Mouse (Mus musculus) limb, embryonic 11.5 days (tissue): Measurements from ENCODE around the gene Olfr1367. TPM values are rescaled to one million over a fixed set of nuclear protein-coding genes. Genes with fewer than 3 reads are reported as not detected.

Experiments used
- ATAC-seq: fragments of 200-750 bp; cut with Nextera tagmentation; 2 replicates; pipeline ENCODE4 v1.8.0; 2017; ENCODE audit warnings: low read depth; ENCODE audit not compliant: insufficient number of reproducible peaks, low FRiP score, low TSS enrichment
- DNase-seq: peaks from one replicate; pipeline ENCODE4 v3.0.0-alpha.2; 2015; ENCODE audit warnings: low spot score
- H3K27ac ChIP-seq: fragments of 300-500 bp; sonication (generic); replicated peaks from 2 replicates; pipeline ENCODE4 v1.5.1; 2014; ENCODE audit warnings: low read depth, mild to moderate bottlenecking, low read length
- H3K27me3 ChIP-seq: fragments of 300-500 bp; sonication (generic); 2 replicates; pipeline ENCODE4 v1.6.1; 2014; ENCODE audit warnings: mild to moderate bottlenecking, low read length, mixed read lengths; ENCODE audit not compliant: control insufficient read depth, insufficient read depth
- H3K36me3 ChIP-seq: fragments of 300-500 bp; sonication (generic); 2 replicates; pipeline ENCODE4 v1.6.1; 2014; ENCODE audit warnings: mild to moderate bottlenecking, low read length, moderate library complexity, mixed read lengths; ENCODE audit not compliant: control insufficient read depth, insufficient read depth
- H3K4me1 ChIP-seq: fragments of 300-500 bp; sonication (generic); 2 replicates; pipeline ENCODE4 v1.6.1; 2014; ENCODE audit warnings: low read length, mixed read lengths; ENCODE audit not compliant: control insufficient read depth, insufficient read depth
- H3K4me2 ChIP-seq: fragments of 300-500 bp; sonication (generic); 2 replicates; pipeline ENCODE4 v1.6.1; 2014; ENCODE audit warnings: low read depth, mild to moderate bottlenecking, moderate library complexity; ENCODE audit not compliant: severe bottlenecking
- H3K4me3 ChIP-seq: fragments of 300-500 bp; sonication (generic); 2 replicates; pipeline ENCODE4 v1.5.1; 2014; ENCODE audit warnings: low read depth, low read length
- H3K9ac ChIP-seq: fragments of 300-500 bp; sonication (generic); 2 replicates; pipeline ENCODE4 v1.6.1; 2014; ENCODE audit warnings: mild to moderate bottlenecking, low read length
- H3K9me3 ChIP-seq: fragments of 300-500 bp; sonication (generic); 2 replicates; pipeline ENCODE4 v1.6.1; 2016; ENCODE audit warnings: low read length; ENCODE audit not compliant: control insufficient read depth
- WGBS: fragments of 180-500 bp; shearing (Covaris S2); extraction: QIAGEN DNeasy Blood & Tissue Kit; methylation state at CpG from one replicate; pipeline ENCODE4 v1.1.7; 2014; 5-methylcytosine and 5-hydroxymethylcytosine counted together
- polyA plus RNA-seq: library from polyadenylated mRNA; unstranded; fragments of >200 nt; fragmentation: Nextera tagmentation; extraction: Ambion mirVana; gene quantifications from 2 replicates; pipeline ENCODE4 v1.2.1, GENCODE M21; 2014

Gene Olfr1367
- polyA plus RNA-seq, 1 experiment from 2014 or later, result not detected

GRCm38 (mm10) chr13:21321890-21322494, 24.7 kb upstream of the Olfr1367 start:
- Histone ChIP-seq H3K4me3 (peak overlapping the region; percentile 21), H3K27ac (no peak overlapping the region), H3K36me3 (no peaks in the 10 kb centered on the region), H3K9me3 (no peaks in the 10 kb centered on the region), H3K27me3 (no peaks in the 10 kb centered on the region), H3K4me2 (peak overlapping the region; percentile 44; the same call in 1 of the 2 replicates), H3K4me1 (no peaks in the 10 kb centered on the region), H3K9ac (0 out of 2 replicates have a peak overlapping the region, but pooled peaks have one; percentile 34)
- 2% methylated on average over 18 of the region's 18 CpGs for WGBS
- ATAC-seq, result no peak
- DNase-seq, result peak; percentile 44

- Histone ChIP-seq H3K27me3 (no peaks in the 10 kb centered on the region), H3K9me3 (no peaks in the 10 kb centered on the region), H3K36me3 (no peaks in the 10 kb centered on the region), H3K9ac (no peak overlapping the region), H3K27ac (no peak overlapping the region), H3K4me3 (peak overlapping the region; percentile 21; the same call in 1 of the 2 replicates), H3K4me1 (no peaks in the 10 kb centered on the region), H3K4me2 (peak overlapping the region; percentile 44; the same call in 1 of the 2 replicates)
- DNase-seq (peak; percentile 81), ATAC-seq (no peak)
- 16% methylated on average over 18 of the region's 18 CpGs for WGBS
Measured at GRCm38 (mm10) chr13:21322509-21323375, 24.0 kb upstream of the Olfr1367 start.

- no peak overlapping the region for H3K9ac ChIP-seq
- no peaks in the 10 kb centered on the region for H3K27me3 ChIP-seq
- H3K36me3 ChIP-seq, result no peaks in the 10 kb centered on the region
- H3K4me3 ChIP-seq, result no peak overlapping the region
- H3K9me3 ChIP-seq, result no peaks in the 10 kb centered on the region
- 68% methylated on average over 6 of the region's 6 CpGs for WGBS
- H3K4me1 ChIP-seq, result no peaks in the 10 kb centered on the region
- H3K4me2 ChIP-seq, result no peak overlapping the region
- DNase-seq (no peak), ATAC-seq (no peak)
- no peak overlapping the region for H3K27ac ChIP-seq
Measured at GRCm38 (mm10) chr13:21323405-21323804, 23.3 kb upstream of the Olfr1367 start.

- H3K4me2 ChIP-seq, result no peak overlapping the region
- H3K36me3 ChIP-seq, result no peaks in the 10 kb centered on the region
- WGBS, result 8% methylated on average over 4 of the region's 4 CpGs
- H3K9me3 ChIP-seq, result no peaks in the 10 kb centered on the region
- no peaks in the 10 kb centered on the region for H3K27me3 ChIP-seq
- H3K27ac ChIP-seq, result no peak overlapping the region
- DNase-seq, result peak; percentile 26
- H3K4me1 ChIP-seq, result no peaks in the 10 kb centered on the region
- no peak overlapping the region for H3K9ac ChIP-seq
- no peak overlapping the region for H3K4me3 ChIP-seq
- no peak for ATAC-seq
Measured at GRCm38 (mm10) chr13:21326191-21326590, 20.5 kb upstream of the Olfr1367 start.

GRCm38 (mm10) chr13:21326657-21327211, 20.0 kb upstream of the Olfr1367 start:
- H3K27me3 ChIP-seq, result no peaks in the 10 kb centered on the region
- peak overlapping the region; percentile 29 for H3K4me3 ChIP-seq
- ATAC-seq (peak; percentile 72; the same call in 1 of the 2 replicates), DNase-seq (peak; percentile 95)
- H3K4me2 ChIP-seq, result peak overlapping the region; percentile 51
- no peaks in the 10 kb centered on the region for H3K36me3 ChIP-seq
- H3K27ac ChIP-seq, result no peak overlapping the region
- no peaks in the 10 kb centered on the region for H3K4me1 ChIP-seq
- 1% methylated on average over 24 of the region's 24 CpGs for WGBS
- no peaks in the 10 kb centered on the region for H3K9me3 ChIP-seq
- H3K9ac ChIP-seq, result no peak overlapping the region

GRCm38 (mm10) chr13:21327424-21327823, 19.3 kb upstream of the Olfr1367 start:
- no peaks in the 10 kb centered on the region for H3K9me3 ChIP-seq
- H3K4me2 ChIP-seq, result peak overlapping the region; percentile 51
- no peaks in the 10 kb centered on the region for H3K4me1 ChIP-seq
- no peaks in the 10 kb centered on the region for H3K27me3 ChIP-seq
- peak overlapping the region; percentile 29 for H3K4me3 ChIP-seq
- WGBS, result under 1% methylated on average over 9 of the region's 9 CpGs
- DNase-seq, result peak; percentile 56
- H3K27ac ChIP-seq, result no peak overlapping the region
- ATAC-seq, result peak; percentile 47; the same call in 1 of the 2 replicates
- H3K36me3 ChIP-seq, result no peaks in the 10 kb centered on the region
- H3K9ac ChIP-seq, result peak overlapping the region; percentile 24; the same call in 1 of the 2 replicates

- Histone ChIP-seq H3K9ac (no peak overlapping the region), H3K27ac (no peak overlapping the region), H3K9me3 (no peaks in the 10 kb centered on the region), H3K4me2 (no peak overlapping the region), H3K36me3 (no peaks in the 10 kb centered on the region), H3K4me3 (no peak overlapping the region), H3K4me1 (no peaks in the 10 kb centered on the region), H3K27me3 (no peaks in the 10 kb centered on the region)
- ATAC-seq (no peak), DNase-seq (no peak)
Measured at GRCm38 (mm10) chr13:21350593-21350992, 3.9 kb downstream of the Olfr1367 start.

GRCm38 (mm10) chr13:21362621-21363248, 16.0 kb downstream of the Olfr1367 start, which contains the start of gene Zscan12:
Gene Zscan12, plus strand, starts transcription at chr13:21362820.
- DNase-seq (peak; percentile 94), ATAC-seq (peak; percentile 99)
- 1% methylated on average over 27 of the region's 29 CpGs for WGBS
- H3K27me3 ChIP-seq, result no peaks in the 10 kb centered on the region
- peak within 1 kb of the TSS; percentile 78 for H3K4me3 ChIP-seq
- no peaks in the 10 kb centered on the region for H3K9me3 ChIP-seq
- H3K4me2 ChIP-seq, result peak within 1 kb of the TSS; percentile 57
- peaks cover 10% of the 10 kb centered on the region for H3K4me1 ChIP-seq
- peak within 1 kb of the TSS; percentile 94 for H3K9ac ChIP-seq
- no peaks in the 10 kb centered on the region; the same call in 1 of the 2 replicates for H3K36me3 ChIP-seq
- peak within 1 kb of the TSS; percentile 69; the same call in 1 of the 2 replicates for H3K27ac ChIP-seq
